Mouse (Mus musculus) forebrain, embryonic 13.5 days (tissue): ENCODE data around the gene Ccdc97. TPM values are rescaled to one million over a fixed set of nuclear protein-coding genes. Genes with fewer than 3 reads are reported as not detected.

Experiments used
- ATAC-seq: fragments of 200-750 bp; cut with Nextera tagmentation; 2 replicates; pipeline ENCODE4 v1.8.0; 2017
- H3K27ac ChIP-seq: fragments of 300-500 bp; sonication (generic); 2 replicates; pipeline ENCODE4 v1.5.1; 2015; ENCODE audit warnings: inconsistent platforms, mild to moderate bottlenecking, moderate library complexity
- H3K27me3 ChIP-seq: fragments of 300-500 bp; sonication (generic); 2 replicates; pipeline ENCODE4 v1.6.1; 2015; ENCODE audit warnings: mild to moderate bottlenecking, inconsistent platforms
- H3K36me3 ChIP-seq: fragments of 300-500 bp; sonication (generic); 2 replicates; pipeline ENCODE4 v1.6.1; 2015; ENCODE audit warnings: mild to moderate bottlenecking, inconsistent platforms; ENCODE audit not compliant: poor library complexity, severe bottlenecking
- H3K4me1 ChIP-seq: fragments of 300-500 bp; sonication (generic); 2 replicates; pipeline ENCODE4 v1.6.1; 2015; ENCODE audit warnings: inconsistent platforms
- H3K4me2 ChIP-seq: fragments of 300-500 bp; sonication (generic); 2 replicates; pipeline ENCODE4 v1.6.1; 2015; ENCODE audit warnings: inconsistent platforms, mild to moderate bottlenecking, moderate library complexity
- H3K4me3 ChIP-seq: fragments of 300-500 bp; sonication (generic); 2 replicates; pipeline ENCODE4 v1.5.1; 2015; ENCODE audit warnings: mild to moderate bottlenecking, inconsistent platforms
- H3K9ac ChIP-seq: fragments of 300-500 bp; sonication (generic); 2 replicates; pipeline ENCODE4 v1.6.1; 2015; ENCODE audit warnings: mild to moderate bottlenecking, inconsistent platforms
- H3K9me3 ChIP-seq: fragments of 300-500 bp; sonication (generic); replicated peaks from 2 replicates; pipeline ENCODE4 v1.6.1; 2016; ENCODE audit warnings: inconsistent platforms
- WGBS: fragments of 180-500 bp; shearing (Covaris S2); methylation state at CpG from one replicate; pipeline ENCODE4 v1.1.7; 2015; 5-methylcytosine and 5-hydroxymethylcytosine counted together
- polyA plus RNA-seq: library from polyadenylated mRNA; unstranded; fragments of >200 nt; fragmentation: Nextera tagmentation; extraction: Ambion mirVana; gene quantifications from 2 replicates; pipeline ENCODE4 v1.2.1, GENCODE M21; 2015

Ccdc97 gene
- 26.4 and 27.9 TPM in 2 replicates for polyA plus RNA-seq

DNA sequence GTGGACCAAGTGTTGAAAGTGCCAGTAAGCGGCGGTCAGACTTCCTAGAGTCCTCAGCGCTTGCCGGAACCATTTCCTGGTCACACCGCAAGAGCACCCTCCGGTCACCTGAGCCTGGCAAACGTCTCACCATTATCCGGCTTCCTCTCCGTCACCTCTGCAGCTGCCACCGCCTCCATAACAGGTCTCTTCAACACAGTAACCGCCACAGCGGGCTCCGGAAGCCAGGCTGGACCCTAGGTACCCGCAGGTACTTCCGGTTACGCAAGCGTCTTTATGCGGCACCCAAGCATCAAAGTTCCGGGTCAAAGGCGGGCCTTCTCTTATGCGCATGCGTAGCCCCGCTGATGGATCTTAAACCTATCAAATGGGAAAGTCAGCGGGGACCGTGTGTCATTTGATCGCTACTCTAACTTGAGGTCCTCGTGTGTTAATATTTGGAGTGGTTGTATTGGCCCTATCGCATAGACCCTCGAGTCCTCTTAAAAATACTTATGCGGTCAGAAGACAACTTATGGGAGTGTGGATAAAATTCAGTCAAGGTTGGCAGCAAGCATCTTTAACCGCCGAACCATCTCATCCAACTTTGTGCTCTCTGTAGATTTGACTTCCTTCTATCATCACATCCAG, at the start of gene Ccdc97:
Gene Ccdc97 (minus strand): TSS at position 301 of the 630 bp plus-strand sequence.
- Histone ChIP-seq H3K36me3 (peaks cover 60% of the 10 kb centered on the region), H3K27me3 (no peaks in the 10 kb centered on the region), H3K27ac (peak within 1 kb of the TSS; percentile 75), H3K4me1 (peaks cover 16% of the 10 kb centered on the region), H3K4me3 (peak within 1 kb of the TSS; percentile 78), H3K9me3 (no peaks in the 10 kb centered on the region), H3K4me2 (peak within 1 kb of the TSS; percentile 94), H3K9ac (peak within 1 kb of the TSS; percentile 77)
- 4% methylated on average over 32 of the region's 32 CpGs for WGBS
- ATAC-seq, result peak; percentile 86

DNA sequence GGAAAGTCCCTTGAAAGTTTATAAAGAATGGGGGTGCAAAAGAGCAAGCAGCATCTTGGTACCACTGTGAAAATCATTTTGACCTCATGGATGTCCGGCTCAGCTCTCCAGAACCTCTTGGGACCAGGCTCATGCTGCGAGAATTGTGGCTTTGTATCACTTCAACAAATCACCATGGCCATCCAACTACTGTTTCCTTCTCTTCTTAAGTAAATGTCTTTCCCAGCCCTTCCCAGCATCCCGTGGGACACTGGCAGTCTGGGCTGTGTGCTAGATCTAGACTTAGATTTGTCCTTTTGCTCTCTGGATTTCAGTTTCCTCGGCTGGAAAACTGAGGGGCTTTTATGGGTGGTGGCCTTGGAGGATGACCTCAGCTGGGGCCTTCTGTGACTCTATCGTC, 49.3 kb upstream of the Ccdc97 start:
- ATAC-seq, result no peak
- 92% methylated on average over 5 of the region's 5 CpGs for WGBS

DNA sequence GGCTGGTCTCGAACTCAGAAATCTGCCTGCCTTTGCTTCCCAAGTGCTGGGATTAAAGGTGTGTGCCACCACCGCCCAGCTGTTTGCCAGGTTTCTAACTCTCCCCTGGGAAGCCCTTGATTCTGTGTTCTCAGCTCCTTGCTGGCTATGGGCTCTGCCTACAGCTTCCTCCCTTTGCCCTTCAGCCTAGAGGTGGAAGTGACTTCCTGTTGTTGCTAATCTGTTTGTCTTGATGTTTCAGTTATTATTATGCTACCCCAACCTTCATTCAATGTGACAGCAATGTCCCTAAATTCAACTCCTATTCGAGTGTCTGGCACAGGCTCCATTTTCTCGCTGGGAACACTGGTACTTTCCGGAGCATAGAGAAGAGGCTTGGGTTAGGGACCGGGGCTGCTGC, 47.2 kb upstream of the Ccdc97 start:
- Histone ChIP-seq H3K27ac (no peak overlapping the region), H3K4me1 (peaks cover 4% of the 10 kb centered on the region; the same call in 1 of the 2 replicates), H3K27me3 (no peaks in the 10 kb centered on the region), H3K9me3 (0 out of 2 replicates have a peak, but pooled peaks cover 4% of the 10 kb centered on the region), H3K9ac (no peak overlapping the region), H3K36me3 (peaks cover 67% of the 10 kb centered on the region), H3K4me3 (no peak overlapping the region), H3K4me2 (no peak overlapping the region)
- 94% methylated on average over 6 of the region's 6 CpGs for WGBS
- no peak for ATAC-seq

More for the DNA sequence above, 49.3 kb upstream of the Ccdc97 start:
- no peak overlapping the region for H3K27ac ChIP-seq
- no peaks in the 10 kb centered on the region for H3K27me3 ChIP-seq
- 0 out of 2 replicates have a peak, but pooled peaks cover 4% of the 10 kb centered on the region for H3K9me3 ChIP-seq
- H3K36me3 ChIP-seq, result peaks cover 67% of the 10 kb centered on the region
- no peaks in the 10 kb centered on the region for H3K4me1 ChIP-seq
- no peak overlapping the region for H3K9ac ChIP-seq
- no peak overlapping the region for H3K4me3 ChIP-seq
- no peak overlapping the region for H3K4me2 ChIP-seq

DNA sequence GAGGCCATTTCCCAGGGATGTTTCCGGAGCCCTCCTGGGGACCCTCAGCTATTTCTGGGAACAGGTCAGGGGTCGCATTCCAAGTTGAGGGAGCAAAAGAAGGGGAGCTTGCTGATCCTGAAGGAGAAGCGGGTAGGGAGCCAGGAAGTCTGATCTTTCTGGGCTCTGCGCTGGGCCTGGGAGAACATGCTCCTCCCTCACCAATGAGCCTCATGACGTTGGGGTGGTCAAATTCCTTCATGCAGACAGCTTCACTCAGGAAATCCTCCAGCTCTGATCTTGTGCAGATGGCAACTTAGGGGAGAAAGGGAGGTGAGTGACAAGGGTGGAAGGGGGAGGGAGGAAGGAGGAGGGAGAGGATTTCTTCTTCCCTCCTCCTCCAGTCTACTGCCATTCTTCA, 45.3 kb upstream of the Ccdc97 start:
- no peak overlapping the region for H3K27ac ChIP-seq
- H3K27me3 ChIP-seq, result no peaks in the 10 kb centered on the region
- H3K4me3 ChIP-seq, result no peak overlapping the region
- 76% methylated on average over 5 of the region's 5 CpGs for WGBS
- H3K4me1 ChIP-seq, result peaks cover 5% of the 10 kb centered on the region; the same call in 1 of the 2 replicates
- H3K9ac ChIP-seq, result no peak overlapping the region
- H3K9me3 ChIP-seq, result 0 out of 2 replicates have a peak, but pooled peaks cover 4% of the 10 kb centered on the region
- no peak overlapping the region for H3K4me2 ChIP-seq
- H3K36me3 ChIP-seq, result peaks cover 60% of the 10 kb centered on the region
- ATAC-seq, result no peak

DNA sequence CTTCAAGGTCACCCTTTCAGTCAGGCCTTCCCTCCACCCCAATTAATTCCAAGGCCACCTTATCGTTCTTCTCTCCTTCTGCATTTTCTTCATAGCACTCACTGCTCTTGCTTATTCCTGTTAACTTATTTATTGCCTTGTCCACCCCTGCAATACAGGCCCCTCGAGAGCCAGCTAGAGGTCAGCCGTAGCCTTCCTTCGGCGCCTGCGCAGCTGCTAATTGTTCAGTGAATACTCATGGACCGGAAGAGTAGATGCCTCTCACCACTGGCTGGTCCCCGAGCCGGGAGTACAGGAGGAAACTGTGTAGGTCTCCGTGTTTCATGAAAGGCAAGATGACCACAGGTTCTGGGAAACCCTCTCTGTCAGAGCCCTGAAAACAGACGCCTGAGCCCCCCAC, 44.8 kb upstream of the Ccdc97 start:
- Histone ChIP-seq H3K4me1 (peaks cover 5% of the 10 kb centered on the region; the same call in 1 of the 2 replicates), H3K9ac (no peak overlapping the region), H3K9me3 (0 out of 2 replicates have a peak, but pooled peaks cover 4% of the 10 kb centered on the region), H3K4me3 (no peak overlapping the region), H3K27ac (no peak overlapping the region), H3K4me2 (no peak overlapping the region), H3K27me3 (no peaks in the 10 kb centered on the region), H3K36me3 (peaks cover 54% of the 10 kb centered on the region)
- 86% methylated on average over 11 of the region's 11 CpGs for WGBS
- ATAC-seq, result no peak

DNA sequence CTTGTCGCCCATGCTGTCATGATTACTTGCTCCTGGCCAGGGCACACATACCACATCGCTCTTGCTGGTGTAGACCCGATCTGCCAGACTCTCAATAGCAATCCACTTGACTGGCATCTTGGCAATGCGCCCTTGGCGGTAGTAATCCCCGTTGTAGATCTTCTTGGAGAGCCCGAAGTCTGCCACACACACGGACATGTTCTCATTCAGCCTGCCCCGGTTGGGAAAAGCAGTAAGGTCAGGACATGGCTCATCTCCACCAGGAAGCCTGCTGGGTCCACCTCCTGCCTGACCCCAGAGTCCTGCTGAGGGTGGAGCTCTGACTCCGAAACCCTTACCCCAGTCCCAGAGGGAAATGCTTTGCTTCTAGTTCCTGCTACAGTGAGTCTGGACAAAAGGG, 42.5 kb upstream of the Ccdc97 start:
- Histone ChIP-seq H3K27ac (no peak overlapping the region), H3K4me2 (no peak overlapping the region), H3K27me3 (no peaks in the 10 kb centered on the region), H3K36me3 (peaks cover 37% of the 10 kb centered on the region), H3K9ac (peak overlapping the region; percentile 40), H3K9me3 (no peaks in the 10 kb centered on the region), H3K4me1 (peaks cover 5% of the 10 kb centered on the region; the same call in 1 of the 2 replicates), H3K4me3 (no peak overlapping the region)
- 80% methylated on average over 10 of the region's 10 CpGs for WGBS
- peak; percentile 36; the same call in 1 of the 2 replicates for ATAC-seq

DNA sequence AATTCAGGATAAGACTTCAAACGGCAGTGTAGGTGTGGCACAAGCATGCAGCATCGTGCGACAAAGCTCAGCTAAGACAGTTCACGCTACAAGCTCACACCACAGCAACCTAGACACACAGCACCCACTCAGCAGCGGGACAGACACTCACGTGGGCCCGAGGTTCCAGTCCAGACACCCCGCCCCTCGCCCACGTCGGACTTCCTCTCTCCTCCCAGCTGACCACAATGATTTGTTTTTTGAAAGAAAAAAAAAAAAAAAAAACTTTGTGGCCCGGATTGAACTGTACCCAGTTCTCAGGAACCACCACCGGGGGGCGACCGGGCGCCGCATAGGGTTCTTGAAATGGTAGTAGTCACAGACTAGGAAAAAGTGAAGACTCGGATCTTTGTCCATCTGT, 37.1 kb upstream of the Ccdc97 start:
- WGBS, result under 1% methylated on average over 18 of the region's 18 CpGs
- H3K4me3 ChIP-seq, result peak overlapping the region; percentile 98
- H3K27ac ChIP-seq, result peak overlapping the region; percentile 98
- peaks cover 15% of the 10 kb centered on the region for H3K36me3 ChIP-seq
- H3K9ac ChIP-seq, result peak overlapping the region; percentile 64
- peaks cover 27% of the 10 kb centered on the region for H3K4me1 ChIP-seq
- H3K27me3 ChIP-seq, result no peaks in the 10 kb centered on the region
- peak overlapping the region; percentile 84 for H3K4me2 ChIP-seq
- ATAC-seq, result peak; percentile 33
- H3K9me3 ChIP-seq, result no peaks in the 10 kb centered on the region

DNA sequence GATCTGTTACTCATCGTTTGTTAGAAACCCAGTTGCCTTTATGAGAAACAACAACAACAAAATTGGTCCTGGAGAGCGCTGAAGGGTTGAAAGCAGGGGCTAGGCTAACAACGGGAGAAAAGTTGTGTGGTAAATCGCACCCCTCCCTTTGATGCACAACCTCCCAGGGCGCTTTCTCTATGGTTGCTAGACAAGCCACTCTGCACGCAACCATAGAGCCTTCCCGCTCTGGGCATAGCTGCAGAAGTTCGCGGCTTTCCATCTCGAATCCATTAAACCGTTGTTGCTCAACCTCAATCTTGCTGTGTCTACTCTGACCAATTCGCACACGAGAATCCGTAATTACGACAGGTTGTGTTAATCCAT, 36.6 kb upstream of the Ccdc97 start:
- Histone ChIP-seq H3K9ac (peak overlapping the region; percentile 64), H3K36me3 (peaks cover 15% of the 10 kb centered on the region), H3K4me2 (peak overlapping the region; percentile 84), H3K9me3 (no peaks in the 10 kb centered on the region), H3K4me1 (peaks cover 28% of the 10 kb centered on the region), H3K4me3 (peak overlapping the region; percentile 98), H3K27ac (peak overlapping the region; percentile 98), H3K27me3 (no peaks in the 10 kb centered on the region)
- under 1% methylated on average over 15 of the region's 15 CpGs for WGBS
- peak; percentile 60 for ATAC-seq

DNA sequence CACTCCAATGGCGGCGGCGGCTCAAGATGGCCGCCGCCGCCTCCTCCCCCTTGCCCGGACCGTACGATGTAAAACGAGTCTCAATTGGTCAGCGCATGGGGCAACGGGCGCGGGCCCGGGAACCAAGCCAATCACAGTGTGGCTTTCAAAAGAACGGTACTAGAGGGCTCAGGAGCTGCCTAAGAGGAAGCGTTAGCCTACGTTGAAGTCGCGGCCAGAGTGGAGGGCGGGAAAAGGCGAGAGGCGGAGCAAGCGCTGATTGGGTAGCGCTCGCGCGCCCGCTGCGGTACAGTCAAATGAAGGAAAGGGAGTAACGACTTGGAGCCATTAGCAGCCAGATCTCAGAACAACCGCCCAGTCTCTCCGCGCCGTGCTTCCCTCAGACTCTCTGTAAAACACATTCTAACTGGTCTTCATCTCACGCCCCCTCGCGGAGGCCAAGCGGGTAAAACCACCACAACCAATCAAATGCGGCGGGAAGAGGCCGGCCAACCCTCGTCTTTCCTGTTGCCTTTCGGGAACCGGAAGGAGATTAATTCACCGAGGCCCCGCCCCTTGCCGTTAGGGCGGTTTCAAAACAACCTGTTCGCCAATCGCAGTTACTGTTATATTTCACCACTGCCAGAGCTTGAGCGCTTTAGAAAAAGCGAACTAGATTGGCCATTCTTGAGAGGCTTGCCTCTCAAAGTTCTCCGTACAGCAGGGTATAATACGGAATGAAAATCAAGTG, 36.0 kb upstream of the Ccdc97 start, which contains the start of gene Hnrnpul1:
Gene Hnrnpul1 (minus strand): TSS at position 20 of the 730 bp plus-strand sequence.
- Histone ChIP-seq H3K9me3 (no peaks in the 10 kb centered on the region), H3K9ac (peak within 1 kb of the TSS; percentile 99), H3K4me1 (peaks cover 28% of the 10 kb centered on the region), H3K27me3 (no peaks in the 10 kb centered on the region), H3K36me3 (peaks cover 16% of the 10 kb centered on the region), H3K27ac (peak within 1 kb of the TSS; percentile 98), H3K4me2 (peak within 1 kb of the TSS; percentile 84), H3K4me3 (peak within 1 kb of the TSS; percentile 98)
- ATAC-seq, result peak; percentile 95
- under 1% methylated on average over 55 of the region's 55 CpGs for WGBS

DNA sequence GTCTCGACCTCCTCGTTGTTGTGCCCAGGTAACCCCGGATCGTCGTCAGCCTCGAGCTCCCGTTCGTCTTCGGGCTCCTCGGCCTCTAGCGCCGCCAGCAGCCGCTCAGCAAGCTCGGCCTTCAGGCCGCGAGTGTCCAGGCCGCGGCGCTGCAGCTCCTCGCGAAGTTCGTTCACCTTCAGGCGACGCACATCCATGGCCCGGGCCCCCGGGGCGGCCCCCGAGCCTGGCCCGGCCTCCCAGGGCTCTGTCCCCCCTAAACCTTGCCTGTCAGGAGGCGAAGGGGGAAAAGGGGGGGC, 35.5 kb upstream of the Ccdc97 start:
- Histone ChIP-seq H3K4me1 (peaks cover 28% of the 10 kb centered on the region), H3K9ac (peak overlapping the region; percentile 99), H3K4me3 (peak overlapping the region; percentile 98), H3K36me3 (peaks cover 22% of the 10 kb centered on the region), H3K9me3 (no peaks in the 10 kb centered on the region), H3K4me2 (peak overlapping the region; percentile 84), H3K27ac (peak overlapping the region; percentile 98), H3K27me3 (no peaks in the 10 kb centered on the region)
- WGBS, result 1% methylated on average over 30 of the region's 30 CpGs
- 0 out of 2 replicates have a peak, but pooled peaks have one; percentile 8 for ATAC-seq

DNA sequence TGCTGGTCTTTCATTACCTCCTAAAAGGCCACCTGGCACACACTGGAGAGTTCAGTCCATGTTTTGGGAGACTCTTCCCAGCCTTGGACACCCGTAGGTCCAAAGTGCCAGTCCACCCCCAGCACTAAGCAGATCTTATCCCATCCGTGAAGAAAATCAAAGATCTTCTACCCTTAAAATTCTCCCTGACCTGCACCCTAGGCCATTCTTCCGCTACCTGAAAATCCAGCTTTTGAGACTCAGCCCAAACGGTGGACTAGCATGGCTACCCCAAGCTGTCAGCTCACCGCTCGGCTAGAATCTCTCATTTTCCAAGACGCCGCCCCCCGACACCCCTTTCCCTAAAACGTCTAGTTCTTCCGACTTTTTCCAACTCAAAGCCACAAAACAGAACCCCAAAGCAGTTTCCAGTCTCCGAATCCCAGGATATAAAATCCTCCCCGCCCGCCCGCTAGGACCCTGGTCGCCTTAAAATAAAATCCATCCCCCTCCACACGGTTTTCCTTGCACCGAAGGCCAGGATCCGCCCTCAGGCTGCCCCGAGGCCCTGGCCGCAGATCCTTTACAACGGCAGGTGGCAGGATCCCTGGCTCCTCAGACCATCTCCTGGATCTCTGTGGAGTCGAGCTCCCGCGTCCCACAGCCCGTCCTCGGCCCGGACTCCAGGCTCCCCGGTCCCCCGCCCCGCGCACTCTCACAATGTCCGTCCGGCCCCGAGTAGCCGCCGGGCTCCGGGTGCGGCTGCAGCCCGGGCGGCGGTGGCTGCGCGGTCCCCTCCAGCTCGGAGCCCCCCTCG, 35.0 kb upstream of the Ccdc97 start:
- Histone ChIP-seq H3K4me3 (peak overlapping the region; percentile 98), H3K4me2 (peak overlapping the region; percentile 84), H3K4me1 (peaks cover 28% of the 10 kb centered on the region), H3K27ac (peak overlapping the region; percentile 98), H3K27me3 (no peaks in the 10 kb centered on the region), H3K9ac (peak overlapping the region; percentile 99), H3K36me3 (peaks cover 27% of the 10 kb centered on the region), H3K9me3 (no peaks in the 10 kb centered on the region)
- WGBS, result under 1% methylated on average over 46 of the region's 46 CpGs
- ATAC-seq, result peak; percentile 8

DNA sequence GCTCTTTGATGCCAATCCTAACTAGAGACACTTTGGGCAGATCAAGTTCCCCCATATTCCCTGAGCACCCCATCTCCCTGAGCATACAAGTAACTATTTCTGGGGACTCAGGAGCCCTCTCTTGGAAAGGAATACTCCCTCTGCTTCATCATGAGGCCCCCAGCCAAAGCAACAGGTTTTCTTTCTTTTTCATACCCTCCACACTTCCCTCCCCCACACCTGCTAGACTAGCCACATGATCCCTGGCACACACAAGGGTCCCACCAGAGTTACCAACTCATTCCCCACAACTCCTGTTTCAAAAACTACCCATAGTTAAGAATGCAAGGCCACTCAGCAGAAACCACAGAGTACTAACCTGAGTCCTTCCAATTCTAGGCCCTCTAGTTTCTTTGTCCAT, 34.2 kb upstream of the Ccdc97 start:
- Histone ChIP-seq H3K27me3 (no peaks in the 10 kb centered on the region), H3K27ac (no peak overlapping the region), H3K9me3 (no peaks in the 10 kb centered on the region), H3K9ac (peak overlapping the region; percentile 99), H3K4me1 (peaks cover 28% of the 10 kb centered on the region), H3K36me3 (peaks cover 35% of the 10 kb centered on the region), H3K4me3 (peak overlapping the region; percentile 98), H3K4me2 (peak overlapping the region; percentile 84)
- ATAC-seq, result no peak
